Mouse (Mus musculus) lung, postnatal 0 days (tissue): ENCODE data around the gene Klhl2.

ENCODE experiments used
- CTCF ChIP-seq: IDR thresholded peaks from 2 replicates; pipeline ENCODE4 v1.5.1; 2016; ENCODE audit warnings: antibody characterized with exemption, mild to moderate bottlenecking
- EP300 ChIP-seq: IDR thresholded peaks from 2 replicates; pipeline ENCODE4 v1.6.1; 2016; ENCODE audit warnings: antibody characterized with exemption, mild to moderate bottlenecking, control low read depth

DNA sequence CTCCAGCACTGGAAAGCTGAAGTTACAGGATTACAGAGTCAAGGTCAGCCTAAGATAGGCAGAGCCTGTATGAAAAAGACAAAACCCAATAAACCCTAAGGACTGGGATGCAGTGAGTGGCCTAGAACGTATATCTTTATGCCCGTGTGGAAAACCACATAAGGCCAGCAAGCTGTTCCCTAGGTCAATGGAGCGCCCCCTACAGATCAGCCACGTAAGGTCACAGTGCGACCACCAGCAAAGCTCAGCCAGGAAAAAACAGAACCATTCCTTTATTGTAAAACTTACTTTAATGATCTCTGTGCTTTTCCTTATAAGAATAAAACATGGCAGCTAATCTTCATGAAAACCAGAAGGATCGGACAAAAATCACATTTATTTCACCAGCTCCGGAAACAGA is 131.9 kb downstream of the Klhl2 start:
- no peak for TF ChIP-seq CTCF
- no peak for TF ChIP-seq EP300
